Mouse (Mus musculus) ES-Bruce4 (cell line): ENCODE data around the gene Gdf1. TPM values are rescaled to one million over a fixed set of nuclear protein-coding genes. Genes with fewer than 3 reads are reported as not detected.
A peak's percentile ranks its signal among the peaks of the same experiment; 100 is the strongest.

ENCODE experiments used
- H3K27ac ChIP-seq: 2 replicates; pipeline ENCODE4 v1.5.1; 2012; ENCODE audit warnings: low read length, inconsistent platforms; ENCODE audit not compliant: insufficient read depth
- H3K27me3 ChIP-seq: 2 replicates; pipeline ENCODE4 v1.6.1; 2012; ENCODE audit warnings: mild to moderate bottlenecking, low read length, inconsistent platforms; ENCODE audit not compliant: control insufficient read depth, poor library complexity, insufficient read depth, severe bottlenecking
- H3K36me3 ChIP-seq: 2 replicates; pipeline ENCODE4 v1.6.1; 2012; ENCODE audit warnings: inconsistent platforms, mild to moderate bottlenecking, low read length, moderate library complexity; ENCODE audit not compliant: control insufficient read depth, poor library complexity, insufficient read depth, severe bottlenecking
- H3K4me1 ChIP-seq: one replicate; pipeline ENCODE4 v1.8.1; 2011; ENCODE audit warnings: low read length; ENCODE audit not compliant: control insufficient read depth, insufficient read depth
- H3K4me3 ChIP-seq: 2 replicates; pipeline ENCODE4 v1.5.1; 2011; ENCODE audit warnings: low read depth, mild to moderate bottlenecking, low read length
- H3K9ac ChIP-seq: 2 replicates; pipeline ENCODE4 v1.6.1; 2012; ENCODE audit warnings: low read depth, mild to moderate bottlenecking, inconsistent platforms; ENCODE audit not compliant: poor library complexity, severe bottlenecking
- H3K9me3 ChIP-seq: replicated peaks from 2 replicates; pipeline ENCODE4 v1.6.1; 2012; ENCODE audit warnings: mild to moderate bottlenecking, low read length, inconsistent platforms; ENCODE audit not compliant: control insufficient read depth, poor library complexity, insufficient read depth, severe bottlenecking
- CTCF ChIP-seq: IDR thresholded peaks from one replicate; pipeline ENCODE4 v1.8.1; 2011; ENCODE audit warnings: low read depth, low read length
- EP300 ChIP-seq: IDR thresholded peaks from 2 replicates; pipeline ENCODE4 v1.6.1; 2011; ENCODE audit warnings: low read depth, low read length; ENCODE audit not compliant: insufficient read depth
- POLR2A ChIP-seq: IDR thresholded peaks from one replicate; pipeline ENCODE4 v1.8.1; 2011; ENCODE audit warnings: low read length; ENCODE audit not compliant: insufficient read depth
- polyA plus RNA-seq: library from polyadenylated mRNA; stranded (reverse); fragments of >200 nt; gene quantifications from 2 replicates; pipeline ENCODE4 v1.2.4, GENCODE M21; 2011; ENCODE audit warnings: low read depth; ENCODE audit not compliant: missing spikeins, insufficient read depth, insufficient read length

Gene Gdf1
- polyA plus RNA-seq, 1 experiment, result not detected

DNA sequence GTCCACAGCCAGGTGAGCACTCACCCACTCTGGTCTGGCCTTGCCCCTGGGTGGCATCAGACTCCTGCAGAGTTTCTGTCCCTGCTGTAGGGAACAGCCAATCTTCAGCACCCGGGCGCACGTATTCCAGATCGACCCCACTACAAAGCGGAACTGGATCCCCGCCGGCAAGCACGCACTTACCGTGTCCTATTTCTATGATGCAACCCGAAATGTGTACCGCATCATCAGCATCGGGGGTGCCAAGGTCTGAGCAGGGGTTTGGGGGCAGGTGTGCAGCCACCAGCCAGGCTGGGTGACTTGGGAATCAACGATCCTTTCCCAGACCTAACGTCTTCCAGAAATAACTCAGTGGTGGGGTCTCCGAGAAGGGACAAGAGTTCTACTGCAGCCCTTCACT is 44.3 kb upstream of the Gdf1 start:
- no peak overlapping the region for H3K4me3 ChIP-seq

DNA sequence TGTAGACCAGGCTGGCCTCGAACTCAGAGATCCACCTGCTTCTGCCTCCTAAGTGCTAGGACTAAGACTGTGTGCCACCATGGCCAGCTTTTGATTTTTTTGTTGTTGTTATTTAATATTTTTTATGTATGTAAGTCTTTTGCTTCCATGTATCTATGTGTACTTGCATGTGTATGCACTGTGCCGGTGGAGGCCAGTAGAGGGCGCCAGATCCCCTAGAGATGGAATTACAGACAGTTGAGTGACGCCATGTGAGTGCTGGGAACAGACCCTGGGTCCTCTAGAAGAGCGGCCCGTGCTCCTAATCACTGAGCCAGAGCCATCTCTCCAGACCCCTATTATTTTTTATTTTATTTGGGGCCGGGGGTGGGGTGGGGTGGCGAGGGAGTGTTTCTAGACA is 42.9 kb upstream of the Gdf1 start:
- Histone ChIP-seq H3K4me1 (no peaks in the 10 kb centered on the region), H3K36me3 (peaks cover 48% of the 10 kb centered on the region), H3K4me3 (no peak overlapping the region), H3K9ac (no peak overlapping the region), H3K27me3 (no peaks in the 10 kb centered on the region), H3K9me3 (peaks cover 6% of the 10 kb centered on the region; the same call in 1 of the 2 replicates), H3K27ac (no peak overlapping the region)
- TF ChIP-seq POLR2A (no peak), CTCF (peak; percentile 69)

More for the DNA sequence above, 44.3 kb upstream of the Gdf1 start:
- TF ChIP-seq POLR2A, result no peak
- no peak for TF ChIP-seq EP300
- no peak for TF ChIP-seq CTCF
- H3K27me3 ChIP-seq, result no peaks in the 10 kb centered on the region
- H3K27ac ChIP-seq, result no peak overlapping the region
- H3K36me3 ChIP-seq, result peaks cover 33% of the 10 kb centered on the region
- H3K9me3 ChIP-seq, result peaks cover 6% of the 10 kb centered on the region; the same call in 1 of the 2 replicates
- peaks cover 2% of the 10 kb centered on the region for H3K4me1 ChIP-seq
- H3K9ac ChIP-seq, result no peak overlapping the region

DNA sequence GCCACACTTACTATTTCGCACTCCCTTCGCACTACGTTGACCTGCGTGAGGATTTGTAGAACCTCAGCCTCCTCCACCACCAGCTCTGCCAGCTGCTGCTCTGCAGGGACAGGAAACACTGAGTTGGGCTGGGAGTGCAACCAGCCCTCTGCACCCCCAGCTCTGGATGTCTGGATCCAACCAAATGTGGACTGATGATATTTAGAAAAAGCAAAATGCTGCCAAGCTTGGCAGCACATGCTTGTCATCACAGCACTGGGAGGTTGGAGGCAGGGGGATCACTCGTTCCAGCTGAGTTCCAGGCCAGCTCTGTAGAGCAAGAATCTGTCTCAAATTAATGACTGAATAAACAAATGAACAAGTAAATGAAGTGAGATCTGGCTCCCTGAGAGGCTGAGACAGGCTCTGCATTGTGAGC is 35.6 kb upstream of the Gdf1 start:
- Histone ChIP-seq H3K4me3 (no peak overlapping the region), H3K36me3 (peaks cover 63% of the 10 kb centered on the region), H3K9me3 (no peaks in the 10 kb centered on the region), H3K27me3 (no peaks in the 10 kb centered on the region), H3K4me1 (no peaks in the 10 kb centered on the region), H3K9ac (no peak overlapping the region), H3K27ac (no peak overlapping the region; the same call in 1 of the 2 replicates)
- no peak for TF ChIP-seq EP300
- TF ChIP-seq CTCF, result no peak
- no peak for TF ChIP-seq POLR2A

DNA sequence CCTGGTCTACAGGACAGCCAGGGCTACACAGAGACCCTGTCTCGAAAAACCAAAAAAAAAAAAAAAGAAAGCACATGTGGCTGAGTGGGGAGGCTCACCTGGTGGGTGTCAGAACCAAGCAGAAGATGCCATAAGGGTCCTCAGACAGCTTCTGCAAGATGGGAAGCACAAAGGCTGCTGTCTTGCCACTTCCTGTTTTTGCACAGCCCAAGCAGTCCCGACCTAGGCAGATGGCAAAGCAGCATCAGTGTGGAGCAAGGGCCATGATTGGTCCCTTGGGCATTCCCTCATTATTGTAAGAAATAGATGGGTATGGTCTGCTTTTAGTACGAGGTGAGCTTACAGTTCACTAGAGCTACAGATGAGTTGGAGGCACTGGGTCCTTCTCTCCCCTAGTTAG is 28.7 kb upstream of the Gdf1 start:
- no peak overlapping the region for H3K9ac ChIP-seq
- TF ChIP-seq POLR2A (no peak), EP300 (no peak), CTCF (no peak)
- H3K4me1 ChIP-seq, result no peaks in the 10 kb centered on the region
- peaks cover 21% of the 10 kb centered on the region for H3K36me3 ChIP-seq
- H3K27ac ChIP-seq, result no peak overlapping the region
- H3K27me3 ChIP-seq, result no peaks in the 10 kb centered on the region
- no peaks in the 10 kb centered on the region for H3K9me3 ChIP-seq
- no peak overlapping the region for H3K4me3 ChIP-seq

DNA sequence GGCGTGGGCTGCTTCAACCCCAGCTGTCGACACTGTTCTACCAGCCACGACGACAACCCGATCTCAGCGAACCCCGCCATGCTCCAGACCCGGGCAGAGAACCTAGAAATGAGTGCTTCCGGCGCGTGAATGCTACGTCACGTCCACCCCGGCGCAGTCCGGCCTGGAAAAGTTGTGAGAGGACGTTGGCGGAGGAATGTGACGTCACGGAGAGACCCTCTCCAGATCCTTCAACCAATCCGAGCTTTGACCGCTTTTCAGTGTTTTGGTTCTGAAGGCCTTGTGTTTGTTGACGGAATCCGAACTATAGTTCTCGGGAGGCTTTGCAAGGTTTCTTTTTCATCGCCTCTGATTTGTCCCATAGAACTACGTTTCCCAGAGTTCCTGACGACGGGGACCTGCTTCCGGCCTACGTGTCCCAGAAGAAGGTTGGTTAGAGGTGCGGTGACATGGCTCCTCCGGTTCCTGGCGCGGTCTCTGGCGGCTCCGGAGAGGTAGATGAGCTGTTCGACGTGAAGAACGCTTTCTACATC is 27.2 kb upstream of the Gdf1 start, which contains the start of the genes Ddx49 and Cope:
TSS of gene Ddx49 (minus strand) at position 132 of the 533 bp plus-strand sequence.
TSS of gene Cope (plus strand) at position 161 of the 533 bp plus-strand sequence.
- H3K4me3 ChIP-seq, result peak within 1 kb of the TSS; percentile 94
- TF ChIP-seq EP300, result no peak
- TF ChIP-seq CTCF, result no peak
- TF ChIP-seq POLR2A, result no peak
- peak within 1 kb of the TSS; percentile 22; the same call in 1 of the 2 replicates for H3K27ac ChIP-seq
- H3K9me3 ChIP-seq, result no peaks in the 10 kb centered on the region
- H3K4me1 ChIP-seq, result no peaks in the 10 kb centered on the region
- no peaks in the 10 kb centered on the region for H3K27me3 ChIP-seq
- H3K9ac ChIP-seq, result peak within 1 kb of the TSS; percentile 64
- H3K36me3 ChIP-seq, result peaks cover 7% of the 10 kb centered on the region; the same call in 1 of the 2 replicates

DNA sequence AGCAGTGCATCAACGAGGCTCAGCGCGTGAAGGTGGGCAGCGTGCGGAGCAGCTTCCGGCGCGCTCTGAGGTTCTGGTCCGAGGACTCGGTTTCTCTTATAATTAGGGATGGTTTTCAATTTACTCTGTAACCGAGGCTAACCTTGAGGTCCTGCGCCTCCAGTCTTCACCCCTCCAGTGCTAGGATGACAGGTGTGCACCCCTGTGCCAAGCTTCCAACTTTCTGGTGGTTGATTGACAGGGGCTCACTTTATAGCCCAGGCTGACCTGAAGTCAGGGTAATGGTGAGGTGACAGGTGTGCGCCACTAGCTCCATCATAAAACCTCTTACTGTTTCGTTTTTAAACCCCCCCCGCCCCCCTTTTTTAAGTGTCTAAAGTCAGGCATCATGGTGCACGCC is 26.7 kb upstream of the Gdf1 start:
- H3K4me3 ChIP-seq, result peak overlapping the region; percentile 94
- no peaks in the 10 kb centered on the region for H3K4me1 ChIP-seq
- TF ChIP-seq CTCF (no peak), EP300 (no peak), POLR2A (no peak)
- no peaks in the 10 kb centered on the region for H3K27me3 ChIP-seq
- H3K27ac ChIP-seq, result no peak overlapping the region
- no peaks in the 10 kb centered on the region for H3K9me3 ChIP-seq
- peak overlapping the region; percentile 64 for H3K9ac ChIP-seq
- 0 out of 2 replicates have a peak, but pooled peaks cover 7% of the 10 kb centered on the region for H3K36me3 ChIP-seq
